8 mouse cellular contexts compared by ENCODE assay signal in the genomic region with DNA sequence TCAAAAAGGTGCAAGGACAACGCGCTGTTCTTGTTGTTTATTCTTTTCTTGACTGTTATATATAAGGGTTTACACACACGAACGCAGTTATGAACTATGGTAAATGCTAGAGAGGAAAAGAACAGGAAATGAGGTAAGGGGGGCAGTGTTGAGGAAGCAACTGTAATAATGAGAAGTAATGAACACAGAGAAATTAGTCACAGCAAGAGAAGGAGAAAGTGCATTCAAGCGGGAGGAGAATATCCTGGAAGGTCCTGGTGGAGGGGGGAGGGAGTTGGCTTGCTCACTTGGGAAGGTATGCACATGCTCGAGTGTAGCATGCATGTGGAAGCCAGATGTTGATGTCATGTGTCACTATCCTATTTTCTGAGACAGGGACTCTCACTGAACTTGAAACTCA. TPM values are rescaled to one million over a fixed set of nuclear protein-coding genes. Genes with fewer than 3 reads are reported as not detected.
DNase-seq lines count a peak whose midpoint lies in the region; ATAC-seq lines count a peak whose summit lies in the region.
"Had no signal": no experiment of that assay in that cellular context is flagged by ENCODE, and none has a peak within 500 bp of the region (broad histone marks: within the 10 kb centered on the region; RNA-seq: fewer than 3 reads in every experiment).

No protein-coding gene starts in this region.

- peak overlapping the region; percentile 34 for H3K4me2 ChIP-seq in lung, embryonic 16.5 days (ENCODE audit: low read depth, low read length)
- H3K4me2 ChIP-seq: hindbrain, embryonic 15.5 days had no signal

- H3K9me3 ChIP-seq in lung, embryonic 16.5 days (ENCODE audit: control insufficient read depth, low read length) = no peaks in the 10 kb centered on the region
- H3K9me3 ChIP-seq: hindbrain, embryonic 15.5 days had no signal

- DNase-seq in lung, postnatal 36 days = no peak
- DNase-seq in forelimb bud, embryonic 11.5 days (ENCODE audit: low read depth, low spot score) = peak; percentile 61
- peak; percentile 63 for DNase-seq in mesoderm, embryonic 11.5 days (ENCODE audit: low read depth, low spot score)
- DNase-seq in retina, postnatal 1 day = no peak

- no peaks in the 10 kb centered on the region for H3K27me3 ChIP-seq in lung, embryonic 16.5 days (ENCODE audit: control insufficient read depth, insufficient read depth, low read depth, low read length)
- H3K27me3 ChIP-seq: hindbrain, embryonic 15.5 days had no signal

- ATAC-seq in lung, embryonic 16.5 days (ENCODE audit: low read depth) = peak; percentile 48
- ATAC-seq in activated CD4-positive, CD25-positive, alpha-beta regulatory T cell, adult 4 months = peak; percentile 35
- ATAC-seq in frontal cortex, adult (ENCODE audit: low TSS enrichment) = no peak

- H3K27ac ChIP-seq in lung, embryonic 16.5 days (ENCODE audit: low read length) = peak overlapping the region; percentile 78
- H3K27ac ChIP-seq: hindbrain, embryonic 15.5 days had no signal

- H3K4me3 ChIP-seq in lung, embryonic 16.5 days (ENCODE audit: low read length) = no peak overlapping the region
- H3K4me3 ChIP-seq: hindbrain, embryonic 15.5 days had no signal

- H3K36me3 ChIP-seq in lung, embryonic 16.5 days (ENCODE audit: control insufficient read depth, insufficient read depth, low read length) = no peaks in the 10 kb centered on the region
- H3K36me3 ChIP-seq: hindbrain, embryonic 15.5 days had no signal

- peaks cover 39% of the 10 kb centered on the region for H3K4me1 ChIP-seq in lung, embryonic 16.5 days (replicated peaks; ENCODE audit: control insufficient read depth, insufficient read depth, low read length)

- H3K9ac ChIP-seq in lung, embryonic 16.5 days (ENCODE audit: low read length) = no peak overlapping the region
- H3K9ac ChIP-seq: hindbrain, embryonic 15.5 days had no signal

- 8% methylated on average over 6 of the region's 6 CpGs for WGBS in lung, embryonic 16.5 days

RNA-seq across cellular contexts. Expression of a gene that starts 39.9 kb away (rescaled TPM):
- polyA plus RNA-seq in lung, embryonic 16.5 days (2015; fragmentation: Nextera tagmentation; extraction: Ambion mirVana) = 129 and 130 TPM in 2 replicates
- polyA plus RNA-seq in activated CD4-positive, CD25-positive, alpha-beta regulatory T cell, adult 4 months (2017; shearing (Covaris generic)) = 10 to 100 TPM; 15.3 to 29.9 TPM

Comparison
In these comparisons a context has a peak if more than half of its experiments do, and no peak if none do; other contexts are left out.
1. DNase-seq: peak in forelimb bud, embryonic 11.5 days (single experiment) and mesoderm, embryonic 11.5 days (single experiment); none in lung, postnatal 36 days (single experiment) and retina, postnatal 1 day (single experiment).